Mouse (Mus musculus) regulatory T cell (primary cell): Measurements from ENCODE around the gene Vill.

Source experiments
- in situ Hi-C: fragments of 300-600 bp; cut with MboI, MseI; formaldehyde crosslinking; loops from one replicate; pipeline ENCODE4 v1.15.1; 2025; ENCODE audit warnings: high pct_unique_total_duplicates

The Vill gene

DNA sequence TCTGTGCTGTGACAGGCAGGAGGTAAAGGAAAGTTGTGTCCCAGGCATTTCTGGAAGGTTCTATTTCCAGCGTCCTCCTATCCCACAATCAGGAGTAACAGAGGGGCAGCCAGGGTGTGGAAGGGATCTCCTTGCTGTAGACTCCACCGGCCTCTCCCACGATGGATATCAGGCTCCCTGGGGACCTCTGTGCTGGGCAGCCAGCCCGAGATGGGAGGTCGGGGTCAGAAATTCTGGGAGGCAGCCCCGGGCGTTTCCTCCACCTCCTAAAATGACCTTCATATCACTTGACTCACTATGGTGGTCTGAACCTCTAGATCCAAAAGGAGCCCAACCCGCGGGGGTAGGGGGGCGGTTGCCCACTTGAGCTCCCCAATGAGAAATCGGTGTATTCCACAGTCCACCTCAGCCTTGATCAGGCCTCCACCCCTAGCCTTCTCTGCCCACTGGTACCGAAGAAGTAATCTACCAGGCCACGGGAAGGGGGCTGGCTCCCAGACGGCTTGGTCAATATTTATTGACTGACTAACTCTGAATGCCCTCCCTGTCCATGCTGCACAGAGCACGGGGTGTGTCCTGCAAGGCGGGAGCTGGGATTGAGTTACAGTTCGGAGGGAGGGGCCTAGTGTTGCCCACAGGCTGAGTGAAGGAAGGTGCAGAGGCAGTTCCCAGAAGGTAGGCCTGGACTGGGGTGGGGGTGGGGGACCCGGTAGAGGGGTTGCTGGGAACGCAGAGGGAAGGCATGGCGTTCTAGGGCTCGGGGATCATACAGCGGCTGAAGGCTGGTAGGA, at the start of gene Vill:
TSS of gene Vill (plus strand) at position 625 of the 791 bp plus-strand sequence.
- in situ Hi-C loops = no loop called here

DNA sequence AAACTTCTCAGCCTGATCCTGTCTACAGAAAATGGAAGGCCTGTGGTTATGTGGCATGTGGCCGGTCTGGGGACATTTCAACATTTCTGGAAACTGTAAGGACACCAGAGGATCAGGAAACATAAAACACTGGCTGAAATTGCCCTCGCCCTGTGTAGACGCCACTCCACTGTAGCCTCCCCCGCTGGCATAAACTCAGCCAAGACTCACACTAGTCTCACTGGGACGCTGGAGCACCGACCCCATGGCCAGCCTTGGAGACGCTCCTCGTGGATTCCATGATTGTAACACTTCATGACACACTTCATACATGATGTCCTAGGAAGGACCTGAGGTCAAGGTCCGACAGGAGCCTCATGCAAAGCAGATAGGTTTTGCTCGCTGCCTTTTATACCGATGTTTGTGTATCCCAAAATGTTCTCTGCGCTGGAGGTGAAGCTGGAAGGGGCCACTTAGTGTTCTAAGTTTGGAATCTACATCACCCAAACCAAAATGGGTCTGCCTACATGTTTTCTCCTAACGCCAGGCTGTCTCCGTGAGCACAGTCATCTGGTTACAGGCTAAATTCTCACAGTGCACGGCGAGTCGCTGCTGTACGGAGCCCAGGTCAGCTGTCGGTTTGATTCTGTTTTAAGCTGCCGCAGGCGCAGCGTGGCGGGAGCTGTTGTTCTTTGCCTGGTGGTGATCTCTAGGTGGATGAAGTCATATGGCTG, 48.4 kb upstream of the Vill start:
- in situ Hi-C loops = no loop called here

DNA sequence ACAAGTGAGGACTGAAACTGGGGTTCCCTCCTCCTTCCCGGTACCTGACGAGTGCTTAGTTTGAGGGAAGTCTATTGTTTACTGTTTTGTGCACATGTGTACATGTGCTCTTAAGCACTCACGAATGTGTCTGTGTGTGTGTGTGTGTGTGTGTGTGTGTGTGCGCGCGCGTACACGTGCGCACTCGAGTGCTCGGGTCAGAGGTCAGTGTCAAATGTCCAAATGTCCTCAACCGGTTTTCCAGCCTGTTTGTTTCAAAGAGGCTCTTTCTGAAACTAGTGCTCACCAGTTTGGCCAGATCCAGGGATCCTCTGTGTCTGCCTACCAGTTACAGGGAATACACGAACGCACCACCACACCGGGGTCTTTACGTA, 47.9 kb upstream of the Vill start:
- in situ Hi-C loops = no loop called here

DNA sequence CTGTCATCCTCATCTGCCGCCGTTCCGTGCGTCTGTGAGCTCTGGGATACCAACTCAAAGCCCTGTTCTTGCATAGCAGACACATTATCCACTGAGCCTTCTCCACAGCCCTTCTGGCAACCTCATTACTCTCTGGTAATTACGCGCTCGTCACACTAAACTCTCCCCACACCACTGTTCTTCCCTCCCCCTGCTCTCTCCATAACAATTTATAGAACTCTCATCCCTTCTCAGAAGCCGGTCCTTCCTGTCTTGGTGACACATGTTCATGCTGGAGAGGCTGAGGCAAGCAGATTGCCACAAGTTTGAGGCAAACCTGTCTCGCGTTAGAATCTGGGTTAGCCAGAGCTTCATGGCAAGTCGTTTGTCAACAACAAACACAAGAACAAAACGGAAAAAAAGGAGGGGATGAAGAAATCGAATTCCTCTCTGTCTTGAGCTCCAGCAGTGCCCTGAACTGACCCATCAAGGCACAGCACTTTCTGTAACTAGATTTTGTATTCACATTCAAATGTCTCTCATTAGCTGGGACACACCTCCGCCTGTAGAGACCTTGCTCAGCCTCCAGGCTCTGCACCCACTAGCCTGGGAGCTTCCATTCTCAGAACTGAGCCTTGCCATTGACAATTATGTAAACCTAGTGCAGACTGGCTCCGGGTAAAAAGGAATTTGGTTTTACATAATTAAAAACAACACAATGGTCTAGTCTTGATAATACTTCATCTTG, 47.1 kb upstream of the Vill start:
- in situ Hi-C loops = no loop called here

DNA sequence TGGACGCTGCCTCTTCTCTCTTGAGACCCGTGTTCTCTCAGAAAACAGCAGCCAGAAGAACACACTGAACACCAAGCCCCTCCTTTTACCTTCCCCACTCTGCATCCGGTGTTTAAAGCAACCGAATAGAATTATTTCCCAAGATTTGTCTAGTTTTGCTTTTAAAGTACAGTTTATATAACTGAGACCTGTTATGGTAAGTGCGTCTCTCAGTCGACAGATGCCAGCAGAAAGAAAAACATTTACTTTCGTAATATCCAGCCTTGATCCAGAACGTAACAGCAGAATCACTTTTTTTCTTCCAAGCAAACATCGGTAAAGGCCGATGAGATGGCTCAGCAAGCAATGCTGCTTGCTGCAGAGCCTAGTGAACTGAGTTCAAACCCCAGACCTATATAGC, 45.3 kb upstream of the Vill start:
- in situ Hi-C loops = no loop called here

DNA sequence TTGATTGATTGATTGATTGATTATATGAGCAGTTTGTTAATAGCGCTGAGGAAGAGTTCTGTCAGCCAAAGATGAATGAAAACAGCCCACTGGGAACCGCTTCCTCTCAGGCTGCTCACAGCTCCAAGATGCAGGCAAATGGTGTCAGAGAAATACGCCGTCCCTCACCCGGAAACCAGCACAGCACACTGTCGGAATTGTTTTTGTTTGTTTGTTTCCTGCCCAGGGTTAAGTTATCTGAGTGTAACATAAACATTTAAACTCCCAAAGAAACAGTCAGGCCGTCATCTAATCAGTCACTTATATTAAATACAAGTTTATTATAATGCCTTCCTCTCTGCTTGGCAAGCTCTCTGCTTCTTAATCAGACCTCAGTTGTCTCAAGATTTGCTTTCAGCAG, 43.7 kb upstream of the Vill start:
- in situ Hi-C loops = no loop called here

DNA sequence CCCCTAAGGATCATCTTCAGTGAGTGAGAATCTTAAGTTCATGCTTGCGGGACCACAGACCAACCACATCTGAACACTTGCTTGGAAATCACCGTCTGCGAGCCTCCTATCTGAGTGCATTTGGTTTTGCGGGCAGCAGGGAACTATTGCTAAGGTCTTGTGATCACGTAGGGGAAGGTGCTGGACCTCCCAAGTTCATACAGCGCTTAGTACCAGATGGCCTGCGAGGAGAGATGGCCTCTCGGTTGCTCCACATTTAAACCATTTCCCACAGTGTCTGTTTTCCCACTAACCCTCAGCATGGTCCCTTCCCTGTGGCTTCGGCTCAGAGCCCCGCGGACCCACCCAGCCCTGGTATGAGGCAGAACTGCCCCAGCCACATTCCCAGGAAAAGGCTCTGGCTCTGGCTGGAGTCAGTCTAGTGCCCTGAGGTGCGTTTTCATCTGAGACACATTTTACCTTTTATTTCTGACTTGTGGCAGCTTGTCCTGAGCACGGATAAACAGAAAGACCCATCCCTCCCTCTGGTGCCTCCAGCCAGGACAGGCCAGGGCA, 42.3 kb upstream of the Vill start:
- in situ Hi-C loops = no loop called here

DNA sequence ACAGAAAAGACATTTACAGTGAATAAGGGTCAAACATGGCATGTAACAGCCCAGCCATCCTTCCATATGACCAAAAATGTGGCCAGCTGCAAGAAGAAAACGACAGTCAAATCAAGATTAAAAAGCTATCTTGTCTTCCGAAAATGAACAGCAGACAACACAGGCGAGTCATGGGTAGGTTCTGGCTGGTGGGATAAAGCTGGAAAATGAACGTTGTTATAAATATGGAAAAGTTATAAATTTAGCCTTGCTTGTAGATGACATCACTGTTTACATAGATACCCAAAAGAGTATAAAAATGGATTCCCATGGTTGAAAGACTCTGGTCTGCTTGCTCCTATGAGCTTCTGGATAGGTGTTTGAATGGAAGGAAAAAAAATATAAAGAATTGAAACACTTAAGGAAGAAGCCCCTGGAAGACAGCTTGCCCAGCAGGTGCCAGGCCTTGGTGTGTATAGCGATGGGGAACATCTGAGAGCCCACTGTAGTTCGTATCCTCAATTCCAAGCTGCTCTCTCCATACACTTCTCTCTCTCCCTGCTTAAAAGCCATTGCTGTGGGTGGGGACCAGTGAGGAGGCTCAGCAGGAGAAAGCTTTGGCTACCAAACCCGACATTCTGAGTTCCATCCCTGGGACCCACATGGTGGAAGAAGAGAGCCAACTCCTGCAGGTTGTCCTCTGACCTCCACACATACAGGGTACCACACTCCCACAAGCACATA, 35.6 kb upstream of the Vill start:
- in situ Hi-C loops = no loop called here

DNA sequence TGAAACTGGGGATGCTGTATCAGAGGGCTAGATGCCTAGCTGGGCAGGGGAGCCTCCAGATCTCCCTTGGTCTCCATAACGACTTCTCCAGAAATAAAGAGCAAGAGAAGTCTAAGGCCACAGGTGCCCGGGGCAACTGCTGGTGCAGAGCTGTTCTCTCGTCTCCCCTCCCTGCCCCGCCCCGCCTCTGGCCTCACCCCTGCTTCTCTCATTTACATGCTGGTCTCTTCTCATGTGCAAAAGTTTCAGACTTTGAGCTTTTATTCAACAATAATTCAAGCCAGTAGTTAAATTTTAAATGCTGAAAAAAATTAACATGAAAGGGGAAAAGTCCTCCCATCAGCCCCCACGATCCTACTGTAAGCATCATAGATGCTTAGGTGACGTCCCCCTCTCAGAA, 30.8 kb upstream of the Vill start:
- in situ Hi-C loops = no loop called here

DNA sequence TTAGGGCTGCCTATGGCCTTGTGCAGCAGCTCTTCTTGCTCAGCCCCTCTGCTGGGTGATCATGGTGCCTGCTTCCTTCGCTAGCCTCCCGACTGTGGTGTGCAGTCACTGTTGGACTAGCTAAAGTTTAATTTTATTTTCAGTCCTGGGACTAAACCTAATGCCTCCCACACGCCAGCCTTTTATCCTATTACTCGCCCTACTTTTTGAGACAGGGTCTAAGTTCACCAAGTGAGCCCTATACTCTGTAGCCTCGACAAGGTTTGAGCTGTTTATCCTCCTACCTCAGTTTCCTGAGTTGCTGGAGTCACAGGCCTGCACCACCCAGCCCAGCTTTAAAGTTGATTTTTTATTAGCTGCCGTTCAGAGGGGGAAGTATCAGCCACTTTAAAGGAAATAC, 27.3 kb upstream of the Vill start:
- in situ Hi-C loops = no loop called here

DNA sequence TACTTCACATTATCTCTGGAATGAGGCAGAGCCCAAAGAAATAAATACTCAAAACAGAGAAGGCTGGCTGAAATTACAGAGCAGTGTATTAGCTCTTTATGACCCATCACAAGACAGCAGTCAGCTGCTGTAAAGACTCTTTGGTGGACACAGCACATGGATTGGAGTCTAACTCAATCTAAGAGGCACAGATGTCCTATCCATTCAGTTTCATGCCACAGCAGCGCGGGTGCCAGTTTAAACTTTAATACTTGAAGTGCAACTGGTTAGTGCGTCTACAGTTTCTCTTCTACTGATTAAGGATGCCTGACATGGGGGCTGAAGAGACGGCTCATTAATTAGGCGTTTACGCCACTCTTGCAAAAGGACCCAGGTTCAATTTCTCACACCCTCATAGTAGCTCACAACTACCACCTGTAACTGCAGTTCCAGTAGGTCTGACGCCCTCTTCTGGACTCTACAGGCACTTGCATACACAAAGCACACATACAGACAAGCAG, 26.7 kb upstream of the Vill start:
- in situ Hi-C loops = no loop called here

DNA sequence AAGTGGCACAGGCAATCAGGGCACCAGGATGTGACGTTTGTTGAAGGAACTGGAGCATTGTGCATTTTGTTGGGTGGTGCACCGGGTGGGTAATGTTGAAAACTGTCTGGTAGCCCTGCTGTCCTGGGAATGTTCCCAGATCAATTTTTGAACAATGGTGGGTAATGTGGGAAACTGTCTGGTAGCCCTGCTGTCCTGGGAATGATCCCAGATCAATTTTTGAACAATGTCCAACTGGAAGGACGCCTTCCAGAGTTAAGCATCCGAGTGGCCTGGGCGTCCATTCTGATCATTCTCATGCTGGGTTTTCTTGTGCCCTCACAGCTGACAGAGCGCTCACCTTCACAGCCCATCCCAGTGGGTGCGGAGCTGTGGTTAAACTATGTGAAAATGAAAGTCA, 25.2 kb upstream of the Vill start:
- in situ Hi-C loops = no loop called here

DNA sequence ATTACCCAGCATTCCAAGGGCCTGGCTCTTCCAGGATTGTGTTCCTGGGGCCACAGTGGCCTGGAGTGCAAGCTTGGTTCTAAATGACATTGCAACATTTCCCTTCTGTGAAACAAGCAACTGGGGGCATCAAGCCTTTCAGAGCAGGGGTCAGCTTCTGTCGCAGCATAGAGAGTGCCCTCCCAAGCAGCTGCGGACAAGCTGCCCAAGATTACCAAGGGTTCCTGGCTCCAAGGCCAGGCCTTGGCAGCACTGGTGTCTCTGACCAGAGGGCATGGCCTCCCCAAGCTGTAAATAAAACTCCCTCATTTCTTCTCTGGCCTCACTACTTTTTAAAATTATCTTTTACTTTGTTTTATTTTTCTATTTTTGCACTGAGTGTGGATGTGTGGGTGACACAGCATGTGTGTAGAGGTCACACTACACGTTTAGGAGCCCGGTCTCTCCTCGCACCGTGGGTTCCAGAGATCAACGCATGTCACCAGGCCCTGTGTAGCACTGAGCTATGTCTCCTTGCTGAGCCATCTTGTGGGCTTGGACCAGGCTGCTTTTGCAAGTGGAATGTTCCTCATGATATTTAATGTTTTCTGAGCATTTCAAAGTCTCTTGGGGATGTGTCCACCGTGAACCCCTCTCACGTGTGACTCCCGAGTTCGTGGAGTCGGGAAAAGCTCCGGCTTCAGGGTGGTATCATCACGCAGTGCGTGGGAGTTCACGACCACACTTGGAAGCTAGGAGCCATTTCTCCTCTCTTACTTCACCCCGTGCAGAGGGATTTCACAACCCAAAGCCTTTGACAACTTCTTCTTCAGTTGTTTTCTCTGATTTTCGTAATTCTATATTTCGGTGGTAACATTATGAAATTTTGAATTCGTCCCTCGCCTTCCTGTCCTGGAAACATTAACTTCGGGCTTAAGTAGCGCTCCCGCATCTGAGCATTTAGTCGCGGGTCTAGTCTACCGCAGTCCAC, 24.1 kb upstream of the Vill start:
- in situ Hi-C loops = no loop called here

DNA sequence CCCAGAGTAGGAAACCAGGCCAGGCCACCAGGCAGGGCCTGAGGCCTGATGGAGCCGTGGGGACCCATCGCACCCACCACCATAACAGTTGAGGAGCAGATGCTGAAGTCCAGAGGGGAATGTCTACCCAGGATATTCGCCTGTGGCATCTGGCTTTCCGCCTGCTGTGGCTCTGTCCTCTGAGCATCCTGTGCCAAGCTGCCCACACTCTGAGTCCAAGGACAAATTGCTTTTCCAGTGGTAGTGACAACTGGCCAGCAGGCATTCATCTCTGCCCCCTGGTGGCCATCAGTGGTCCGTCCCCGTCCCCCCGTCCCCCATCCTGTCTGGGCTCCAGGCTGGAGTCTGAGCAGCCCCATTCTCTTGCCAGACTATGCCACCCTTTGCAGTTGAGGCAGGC, 23.0 kb upstream of the Vill start:
- in situ Hi-C loops = no loop called here

DNA sequence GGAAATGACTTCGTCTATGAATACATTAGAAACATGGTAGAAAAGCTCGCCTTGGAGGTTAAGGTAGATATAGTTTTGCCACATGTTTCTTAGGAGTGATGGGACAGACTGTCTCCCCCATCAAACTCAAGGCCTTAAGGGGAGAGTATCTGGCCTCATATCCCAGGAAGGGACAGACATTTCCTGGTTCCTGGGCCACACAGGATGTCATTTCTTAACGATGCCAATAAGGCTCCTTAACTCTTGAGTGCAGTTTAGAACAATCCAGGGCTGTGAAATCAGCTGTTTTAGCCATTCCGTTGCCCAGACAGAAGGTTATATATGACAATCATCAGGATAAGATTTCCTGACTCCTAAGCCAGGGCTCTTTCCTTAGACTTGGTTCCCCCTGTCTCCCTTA, 21.5 kb upstream of the Vill start:
- in situ Hi-C loops = loop anchor here (10.0 kb wide), 1 partner anchor 106 kb away; the partner anchor contains the start of gene Ctdspl

DNA sequence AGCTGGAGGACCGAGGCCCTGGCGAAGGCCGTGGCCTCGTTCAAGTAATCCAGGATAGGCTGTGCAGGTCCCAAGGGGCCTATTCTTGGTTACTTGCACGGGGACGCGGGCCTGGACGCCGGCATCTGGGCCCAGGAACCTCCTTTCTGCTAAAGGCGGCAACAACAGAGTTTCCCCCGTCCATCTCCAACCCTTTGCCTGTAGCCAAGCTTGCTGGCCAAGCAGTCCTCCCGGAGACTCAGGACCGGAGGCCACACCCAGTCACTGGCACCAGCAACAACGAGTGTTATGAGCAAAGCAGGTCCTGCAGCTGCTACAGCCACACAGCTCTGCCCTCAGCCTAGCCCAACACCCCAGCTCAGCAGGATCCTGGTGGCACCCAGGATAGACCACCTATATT, 20.8 kb upstream of the Vill start:
- in situ Hi-C loops = loop anchor here (10.0 kb wide), 1 partner anchor 107 kb away; the partner anchor contains the start of gene Ctdspl

DNA sequence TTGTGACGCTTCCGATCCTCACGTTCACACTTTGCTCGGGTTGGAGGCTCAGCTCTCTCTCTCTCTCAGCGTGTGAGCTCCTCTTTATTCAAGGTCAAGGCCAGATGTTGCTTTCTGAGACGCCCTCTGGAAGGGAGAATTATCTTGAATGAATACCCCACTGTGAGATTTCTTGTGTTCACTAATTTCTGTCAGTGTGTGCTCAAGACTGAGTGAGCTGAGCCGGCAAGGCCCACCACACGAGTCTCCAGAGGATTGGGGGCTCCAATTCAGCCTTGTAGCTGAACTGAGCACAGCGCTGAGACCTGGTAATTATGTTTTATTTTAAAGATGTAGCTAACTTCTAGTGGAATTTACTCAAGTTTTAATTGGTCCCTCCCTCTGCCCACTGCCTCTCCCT, 20.0 kb upstream of the Vill start:
- in situ Hi-C loops = loop anchor here (10.0 kb wide), 1 partner anchor 108 kb away; the partner anchor contains the start of gene Ctdspl

DNA sequence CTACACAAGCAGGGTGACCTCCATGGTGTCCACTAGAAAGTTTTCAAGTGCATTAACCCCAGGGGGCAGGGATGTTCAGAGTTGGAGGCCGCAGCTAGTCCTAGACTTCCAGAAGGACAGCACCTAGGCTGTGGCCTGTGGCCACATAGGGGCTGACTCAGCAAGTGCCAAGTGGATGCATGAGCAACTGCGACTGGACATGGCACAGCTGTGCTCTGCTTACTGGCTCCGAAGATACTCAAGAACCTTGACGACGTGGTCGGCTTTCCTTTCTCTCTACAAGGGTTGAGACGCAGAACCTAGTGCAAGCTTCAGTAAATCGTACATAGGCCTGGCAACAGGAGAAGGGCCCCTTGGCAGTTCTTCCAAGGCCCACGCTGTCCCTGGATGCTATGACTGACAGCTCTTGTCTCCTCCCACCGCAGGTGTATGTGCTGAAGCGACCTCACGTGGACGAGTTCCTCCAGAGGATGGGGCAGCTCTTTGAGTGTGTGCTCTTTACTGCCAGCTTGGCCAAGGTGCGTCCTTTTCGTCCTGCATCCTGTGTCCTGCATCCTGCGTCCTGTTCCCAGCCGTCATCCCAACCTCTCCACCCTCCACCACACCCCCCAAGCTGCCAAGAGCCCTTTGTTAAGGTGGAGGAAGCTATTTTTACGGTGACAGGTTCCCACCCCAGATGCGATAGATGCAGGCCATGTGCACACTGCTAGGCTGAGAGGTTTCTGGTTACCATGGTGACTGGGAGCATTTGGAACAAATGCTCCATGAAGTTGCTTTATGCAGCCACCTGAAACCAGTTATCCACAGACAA, 19.3 kb upstream of the Vill start:
- in situ Hi-C loops = loop anchor here (10.0 kb wide), 1 partner anchor 109 kb away; the partner anchor contains the start of gene Ctdspl

DNA sequence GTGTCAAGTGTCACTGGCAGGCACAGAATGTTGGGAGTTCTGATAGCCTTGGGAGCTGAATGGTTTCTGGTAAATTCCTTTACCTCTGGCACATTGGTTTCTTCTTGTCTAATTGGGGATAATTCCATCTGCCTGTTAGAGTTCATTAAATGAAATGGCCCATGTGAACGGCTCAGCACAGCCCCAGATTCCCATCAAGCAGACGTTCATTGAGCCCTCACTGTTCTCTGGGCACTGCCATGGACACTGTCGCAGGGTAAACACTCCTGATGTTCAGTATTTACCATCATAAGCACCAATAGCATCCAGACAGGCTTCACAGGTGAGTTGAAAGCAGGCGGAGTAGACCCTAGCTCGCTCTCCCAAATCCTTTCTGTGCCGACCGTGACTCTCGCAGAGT, 18.5 kb upstream of the Vill start:
- in situ Hi-C loops = loop anchor here (10.0 kb wide), 1 partner anchor 109 kb away; the partner anchor contains the start of gene Ctdspl
